Mouse (Mus musculus) hindbrain, embryonic 14.5 days (tissue): ENCODE results near the gene Usp47. TPM values are rescaled to one million over a fixed set of nuclear protein-coding genes. Genes with fewer than 3 reads are reported as not detected.
"Not testable (repeated sequence)": the region's sequence is repeated elsewhere in the genome, so short reads cannot be mapped to it uniquely, and the experiment has no call there.

Experiments
- ATAC-seq: fragments of 200-750 bp; cut with Nextera tagmentation; 2 replicates; pipeline ENCODE4 v1.8.0; 2017; ENCODE audit warnings: moderate number of reproducible peaks, mild to moderate bottlenecking, moderate TSS enrichment, moderate library complexity; ENCODE audit not compliant: low FRiP score
- DNase-seq: peaks from one replicate; pipeline ENCODE4 v3.0.0-alpha.2; 2015; ENCODE audit warnings: low spot score
- H3K27ac ChIP-seq: fragments of 300-500 bp; sonication (generic); 2 replicates; pipeline ENCODE4 v1.5.1; 2014; ENCODE audit warnings: mild to moderate bottlenecking, moderate library complexity
- H3K27me3 ChIP-seq: fragments of 300-500 bp; sonication (generic); 2 replicates; pipeline ENCODE4 v1.6.1; 2014; ENCODE audit warnings: mild to moderate bottlenecking, low read length, mixed read lengths; ENCODE audit not compliant: control insufficient read depth, insufficient read depth
- H3K36me3 ChIP-seq: fragments of 300-500 bp; sonication (generic); replicated peaks from 2 replicates; pipeline ENCODE4 v1.6.1; 2014; ENCODE audit not compliant: control insufficient read depth, insufficient read depth
- H3K4me1 ChIP-seq: fragments of 300-500 bp; sonication (generic); replicated peaks from 2 replicates; pipeline ENCODE4 v1.6.1; 2014; ENCODE audit warnings: antibody characterized with exemption, low read length, mixed read lengths; ENCODE audit not compliant: control insufficient read depth, insufficient read depth
- H3K4me2 ChIP-seq: fragments of 300-500 bp; sonication (generic); replicated peaks from 2 replicates; pipeline ENCODE4 v1.6.1; 2014; ENCODE audit warnings: mild to moderate bottlenecking, moderate library complexity
- H3K4me3 ChIP-seq: fragments of 300-500 bp; sonication (generic); replicated peaks from 2 replicates; pipeline ENCODE4 v1.5.1; 2014; ENCODE audit warnings: mild to moderate bottlenecking, low read length
- H3K9ac ChIP-seq: fragments of 300-500 bp; sonication (generic); 2 replicates; pipeline ENCODE4 v1.6.1; 2014
- H3K9me3 ChIP-seq: fragments of 300-500 bp; sonication (generic); 2 replicates; pipeline ENCODE4 v1.6.1; 2016; ENCODE audit warnings: low read length; ENCODE audit not compliant: control insufficient read depth
- WGBS: fragments of 180-500 bp; shearing (Covaris S2); extraction: QIAGEN DNeasy Blood & Tissue Kit; methylation state at CpG from one replicate; pipeline ENCODE4 v1.1.7; 2014; 5-methylcytosine and 5-hydroxymethylcytosine counted together
- polyA plus RNA-seq: library from polyadenylated mRNA; unstranded; fragments of >200 nt; fragmentation: Nextera tagmentation; extraction: Ambion mirVana; gene quantifications from 2 replicates; pipeline ENCODE4 v1.2.1, GENCODE M21; 2014

The Usp47 gene
- polyA plus RNA-seq, 1 experiment from 2014 or later: 94.8 TPM

- Histone ChIP-seq H3K4me2 (no peak overlapping the region), H3K27ac (no peak overlapping the region), H3K9ac (no peak overlapping the region), H3K27me3 (no peaks in the 10 kb centered on the region), H3K4me3 (no peak overlapping the region), H3K36me3 (peaks cover 49% of the 10 kb centered on the region), H3K4me1 (no peaks in the 10 kb centered on the region), H3K9me3 (no peaks in the 10 kb centered on the region)
- WGBS: 82% methylated on average over 8 of the region's 8 CpGs
- ATAC-seq (no peak), DNase-seq (no peak)
These were observed 32.8 kb downstream of the Usp47 start for GRCm38 (mm10) chr7:112055901-112056625.

DNA sequence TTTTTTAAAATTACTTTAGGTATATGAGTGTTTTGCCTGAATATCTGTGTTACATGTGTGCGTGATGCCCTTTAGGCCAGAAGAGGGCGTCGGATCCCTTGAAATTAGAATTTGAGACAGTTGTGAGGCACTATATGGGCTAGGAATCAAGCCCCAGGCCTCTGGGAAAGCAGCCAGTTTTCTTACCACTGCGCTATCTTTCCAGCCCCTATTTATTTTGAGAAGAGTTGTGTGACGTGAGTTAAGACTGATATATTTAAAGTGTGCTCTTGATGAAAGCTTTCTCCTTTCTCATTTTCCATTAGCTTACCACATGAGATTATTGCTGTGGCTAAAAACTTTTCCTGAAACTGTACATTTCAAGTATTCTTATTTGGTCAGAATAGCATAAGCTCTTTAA, 51.6 kb downstream of the Usp47 start:
- H3K27me3 ChIP-seq: no peaks in the 10 kb centered on the region
- no peak for DNase-seq
- no peak overlapping the region for H3K4me2 ChIP-seq
- H3K36me3 ChIP-seq: peaks cover 61% of the 10 kb centered on the region
- H3K9ac ChIP-seq: no peak overlapping the region
- H3K4me3 ChIP-seq: no peak overlapping the region
- WGBS: 90% methylated on average over 5 of the region's 5 CpGs
- no peak overlapping the region for H3K27ac ChIP-seq
- H3K4me1 ChIP-seq: no peaks in the 10 kb centered on the region
- no peak for ATAC-seq
- no peaks in the 10 kb centered on the region for H3K9me3 ChIP-seq

DNA sequence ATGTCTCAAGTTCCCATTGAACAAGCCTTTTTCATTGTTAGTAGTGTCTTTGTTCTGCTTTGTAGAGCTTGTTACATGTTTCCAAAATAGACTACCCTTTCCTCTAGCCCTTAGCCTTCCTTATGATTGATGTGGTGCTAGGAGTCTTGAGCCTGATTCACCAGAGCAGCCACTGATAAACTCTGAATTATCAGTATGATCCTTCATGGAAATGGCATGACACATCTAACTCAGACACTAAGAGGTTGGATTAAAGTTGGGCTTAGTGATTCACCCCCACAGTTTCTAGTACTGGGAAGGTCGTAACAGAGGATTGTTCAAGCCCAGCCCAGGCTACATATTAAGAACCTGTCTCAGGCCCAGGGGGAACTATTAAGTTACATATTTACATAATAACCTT, 59.3 kb downstream of the Usp47 start:
- Histone ChIP-seq H3K27ac (no peak overlapping the region), H3K9me3 (no peaks in the 10 kb centered on the region), H3K4me2 (no peak overlapping the region), H3K27me3 (no peaks in the 10 kb centered on the region), H3K4me3 (no peak overlapping the region), H3K4me1 (no peaks in the 10 kb centered on the region), H3K9ac (no peak overlapping the region), H3K36me3 (peaks cover 67% of the 10 kb centered on the region)
- DNase-seq: no peak
- WGBS: 91% methylated on average over 1 of the region's 1 CpGs
- no peak for ATAC-seq

GRCm38 (mm10) chr7:112084222-112084621, 60.9 kb downstream of the Usp47 start:
- DNase-seq (no peak), ATAC-seq (no peak)
- Histone ChIP-seq H3K27me3 (no peaks in the 10 kb centered on the region), H3K4me2 (no peak overlapping the region), H3K27ac (no peak overlapping the region), H3K4me1 (no peaks in the 10 kb centered on the region), H3K36me3 (peaks cover 62% of the 10 kb centered on the region), H3K9me3 (no peaks in the 10 kb centered on the region), H3K9ac (no peak overlapping the region), H3K4me3 (no peak overlapping the region)
- 89% methylated on average over 2 of the region's 2 CpGs for WGBS

DNA sequence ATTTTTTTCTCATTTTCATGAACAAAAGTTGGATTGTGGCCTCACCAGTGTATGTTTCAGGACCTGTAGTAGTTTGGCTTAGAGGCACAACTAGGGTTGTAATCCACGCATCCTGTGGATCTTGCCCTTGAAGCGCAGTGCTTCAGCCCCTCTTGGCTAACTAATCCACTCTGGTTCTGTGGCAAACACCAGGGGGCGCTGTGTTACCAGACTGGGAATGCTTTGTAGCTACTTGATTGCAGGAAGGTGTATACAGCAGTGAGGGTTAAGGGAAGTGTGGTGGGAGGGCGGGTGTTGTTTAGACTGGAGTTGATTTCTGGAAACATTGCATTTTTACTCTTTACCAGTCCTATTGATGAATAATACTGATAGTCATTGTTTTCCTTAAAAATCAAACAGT, 61.8 kb downstream of the Usp47 start:
- Histone ChIP-seq H3K9ac (no peak overlapping the region), H3K4me2 (no peak overlapping the region), H3K36me3 (peaks cover 65% of the 10 kb centered on the region), H3K9me3 (no peaks in the 10 kb centered on the region), H3K4me3 (no peak overlapping the region), H3K4me1 (no peaks in the 10 kb centered on the region), H3K27me3 (no peaks in the 10 kb centered on the region), H3K27ac (no peak overlapping the region)
- DNase-seq (peak; percentile 84), ATAC-seq (no peak)
- WGBS: 36% methylated on average over 4 of the region's 4 CpGs

- Histone ChIP-seq H3K9me3 (no peaks in the 10 kb centered on the region), H3K4me1 (no peaks in the 10 kb centered on the region), H3K27me3 (no peaks in the 10 kb centered on the region), H3K36me3 (peaks cover 71% of the 10 kb centered on the region), H3K4me2 (no peak overlapping the region), H3K4me3 (no peak overlapping the region), H3K9ac (no peak overlapping the region), H3K27ac (no peak overlapping the region)
- WGBS: 96% methylated on average over 2 of the region's 2 CpGs
- ATAC-seq (no peak), DNase-seq (no peak)
These were observed 62.9 kb downstream of the Usp47 start for GRCm38 (mm10) chr7:112086186-112086585.

GRCm38 (mm10) chr7:112094923-112095322, 71.6 kb downstream of the Usp47 start:
- not testable (repeated sequence) for H3K4me1 ChIP-seq, H3K9me3 ChIP-seq, H3K27ac ChIP-seq, H3K4me2 ChIP-seq, ATAC-seq, H3K4me3 ChIP-seq, H3K27me3 ChIP-seq, DNase-seq, H3K9ac ChIP-seq
- peaks cover 85% of the 10 kb centered on the region for H3K36me3 ChIP-seq
- 90% methylated on average over 4 of the region's 4 CpGs for WGBS

GRCm38 (mm10) chr7:112100887-112101286, 77.6 kb downstream of the Usp47 start:
- Histone ChIP-seq H3K9me3 (no peaks in the 10 kb centered on the region), H3K4me1 (no peaks in the 10 kb centered on the region), H3K9ac (no peak overlapping the region), H3K4me2 (no peak overlapping the region), H3K36me3 (peaks cover 82% of the 10 kb centered on the region), H3K27me3 (no peaks in the 10 kb centered on the region), H3K4me3 (no peak overlapping the region), H3K27ac (no peak overlapping the region)
- 95% methylated on average over 2 of the region's 2 CpGs for WGBS
- DNase-seq (no peak), ATAC-seq (no peak)

DNA sequence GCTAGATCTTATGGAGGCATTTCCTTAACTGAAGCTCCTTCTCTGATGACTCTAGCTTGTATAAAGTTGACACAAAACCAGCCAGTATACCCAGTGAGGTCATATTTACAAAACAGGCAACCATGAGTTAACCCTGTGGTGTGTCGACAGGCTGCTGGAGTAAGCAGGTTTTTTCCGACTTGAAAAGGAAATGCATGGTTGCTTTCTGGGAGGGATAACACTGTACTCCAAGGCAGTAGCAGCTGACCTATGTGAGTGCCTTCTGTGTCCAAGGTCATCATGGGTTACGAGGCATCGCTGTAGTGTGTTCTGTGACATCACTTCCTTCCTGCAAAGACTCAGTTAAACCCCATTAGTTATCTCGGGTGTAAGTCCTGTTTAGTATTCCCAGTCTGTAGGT, 79.6 kb downstream of the Usp47 start:
- no peak for DNase-seq
- Histone ChIP-seq H3K9me3 (no peaks in the 10 kb centered on the region), H3K36me3 (peaks cover 91% of the 10 kb centered on the region), H3K9ac (no peak overlapping the region), H3K4me1 (no peaks in the 10 kb centered on the region), H3K4me3 (no peak overlapping the region), H3K27me3 (no peaks in the 10 kb centered on the region), H3K4me2 (no peak overlapping the region), H3K27ac (no peak overlapping the region)
- ATAC-seq: no peak
- whole genome bisulfite sequencing: 87% methylated on average over 5 of the region's 5 CpGs

- Histone ChIP-seq H3K27ac (no peak overlapping the region), H3K9ac (no peak overlapping the region), H3K36me3 (peaks cover 93% of the 10 kb centered on the region), H3K27me3 (no peaks in the 10 kb centered on the region), H3K4me2 (no peak overlapping the region), H3K9me3 (no peaks in the 10 kb centered on the region), H3K4me1 (no peaks in the 10 kb centered on the region), H3K4me3 (no peak overlapping the region)
- no peak for DNase-seq
- ATAC-seq: no peak
- 95% methylated on average over 5 of the region's 5 CpGs for WGBS
These were observed 80.5 kb downstream of the Usp47 start for GRCm38 (mm10) chr7:112103816-112104215.
